Mouse (Mus musculus) 416B (cell line): ENCODE results near the gene Get4.

ENCODE experiments used
- DNase-seq: peaks from one replicate; pipeline ENCODE4 v3.0.0; 2011; ENCODE audit warnings: low read depth

Get4 gene

GRCm38 (mm10) chr5:139241022-139241761 is 10.9 kb upstream of the Get4 start:
- no peak for DNase-seq

GRCm38 (mm10) chr5:139243384-139243783 is 8.7 kb upstream of the Get4 start:
- no peak for DNase-seq

GRCm38 (mm10) chr5:139247767-139248166 is 4.4 kb upstream of the Get4 start:
- DNase-seq: no peak

- no peak for DNase-seq
Measured at GRCm38 (mm10) chr5:139248846-139249245, 3.3 kb upstream of the Get4 start.

- DNase-seq: no peak
Measured at GRCm38 (mm10) chr5:139251279-139251678, 845 bp upstream of the Get4 start.

GRCm38 (mm10) chr5:139251736-139252080 is 416 bp upstream of the Get4 start:
- no peak for DNase-seq

- DNase-seq: no peak
Measured at GRCm38 (mm10) chr5:139252910-139253245, 754 bp downstream of the Get4 start.

GRCm38 (mm10) chr5:139253301-139253741 is 1.2 kb downstream of the Get4 start:
- peak; percentile 59 for DNase-seq

- peak; percentile 37 for DNase-seq
Measured at GRCm38 (mm10) chr5:139254938-139255337, 2.8 kb downstream of the Get4 start.

- no peak for DNase-seq
Measured at GRCm38 (mm10) chr5:139255777-139256176, 3.7 kb downstream of the Get4 start.

- no peak for DNase-seq
Measured at GRCm38 (mm10) chr5:139256211-139256765, 4.2 kb downstream of the Get4 start.

- DNase-seq: no peak
Measured at GRCm38 (mm10) chr5:139257265-139257664, 5.1 kb downstream of the Get4 start.

- DNase-seq: no peak
Measured at GRCm38 (mm10) chr5:139257818-139258217, 5.7 kb downstream of the Get4 start.

- DNase-seq: no peak
Measured at GRCm38 (mm10) chr5:139258371-139259035, 6.4 kb downstream of the Get4 start.

GRCm38 (mm10) chr5:139259853-139260252 is 7.7 kb downstream of the Get4 start:
- DNase-seq: no peak

GRCm38 (mm10) chr5:139261403-139261802 is 9.3 kb downstream of the Get4 start:
- DNase-seq: no peak

- peak; percentile 33 for DNase-seq
Measured at GRCm38 (mm10) chr5:139267661-139268060, 15.5 kb downstream of the Get4 start.

GRCm38 (mm10) chr5:139270806-139271521 is 18.8 kb downstream of the Get4 start:
- no peak for DNase-seq

GRCm38 (mm10) chr5:139271994-139272554 is 19.9 kb downstream of the Get4 start:
- DNase-seq: no peak

- no peak for DNase-seq
Measured at GRCm38 (mm10) chr5:139277287-139277686, 25.2 kb downstream of the Get4 start.

GRCm38 (mm10) chr5:139281373-139282112 is 29.4 kb downstream of the Get4 start:
- DNase-seq: no peak

- peak; percentile 84 for DNase-seq
Measured at GRCm38 (mm10) chr5:139282191-139282590, 30.1 kb downstream of the Get4 start.
